Mouse (Mus musculus) heart, postnatal 25 days (tissue): ENCODE measurements around the gene Plcd4. TPM values are rescaled to one million over a fixed set of nuclear protein-coding genes. Genes with fewer than 3 reads are reported as not detected.

Experiments used
- DNase-seq: peaks from one replicate; pipeline ENCODE4 v3.0.0; 2022; ENCODE audit warnings: low spot score
- intact Hi-C: fragments of 180-260 bp; cut with DNase I; formaldehyde crosslinking; loops from one replicate; pipeline ENCODE4 v1.15.1; 2025
- microRNA-seq: library from miRNA; unstranded; fragments of <30 nt; microRNA quantifications from one replicate; pipeline ENCODE4 v1.2.0, GENCODE M21; 2022
- total RNA-seq, 2 experiments: library from RNA; stranded (reverse); gene quantifications; 2 replicates each; pipeline ENCODE4 v1.2.3; 2021

The Plcd4 gene
- total RNA-seq, 2 experiments from 2014 or later: not detected

DNA sequence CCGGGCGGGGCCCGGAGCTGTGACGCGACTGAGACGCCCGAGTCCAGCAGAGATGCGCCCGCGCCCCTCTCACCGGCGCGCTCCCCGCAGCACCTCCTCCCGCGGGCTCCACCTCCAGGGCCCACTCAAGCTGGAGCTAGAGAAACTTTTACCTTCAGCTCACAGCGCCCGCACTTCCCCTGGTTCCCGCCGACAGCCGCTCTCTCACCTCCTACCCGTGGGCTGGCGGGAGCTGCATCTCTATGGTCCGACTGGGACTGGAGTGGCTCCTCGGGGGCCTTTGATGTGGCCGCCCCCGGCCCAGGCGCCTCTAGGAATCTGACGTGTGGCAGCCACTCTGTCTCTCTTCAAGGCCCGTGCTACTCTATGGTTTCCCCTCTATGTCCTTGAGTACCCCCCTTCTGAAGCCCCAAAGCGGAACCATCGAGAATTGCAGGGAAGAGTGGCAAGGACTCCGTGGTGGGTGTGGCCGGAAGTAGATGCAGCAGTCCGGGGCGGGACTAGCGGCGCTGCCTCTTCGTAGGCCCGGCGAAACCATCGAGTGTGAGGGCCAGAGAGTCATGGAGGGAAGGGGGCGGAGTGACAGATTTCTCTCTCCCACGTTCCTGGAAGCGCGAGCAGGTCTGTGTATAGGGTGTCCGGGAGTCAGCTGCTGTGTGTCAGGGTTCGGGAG is 45.2 kb downstream of the Plcd4 start, which contains the start of the genes Zfp142 and Bcs1l:
Gene Zfp142, minus strand, starts transcription at position 474 of the 673 bp plus-strand sequence.
Gene Bcs1l, plus strand, starts transcription at position 517 of the 673 bp plus-strand sequence.
- DNase-seq: peak; percentile 98
- intact Hi-C loops: loop anchor here (2.0 to 5.0 kb wide), 3 partner anchors 81 to 729 kb away; partner anchors contain the start of genes Cnot9, Cyp27a1 and Dnpep

DNA sequence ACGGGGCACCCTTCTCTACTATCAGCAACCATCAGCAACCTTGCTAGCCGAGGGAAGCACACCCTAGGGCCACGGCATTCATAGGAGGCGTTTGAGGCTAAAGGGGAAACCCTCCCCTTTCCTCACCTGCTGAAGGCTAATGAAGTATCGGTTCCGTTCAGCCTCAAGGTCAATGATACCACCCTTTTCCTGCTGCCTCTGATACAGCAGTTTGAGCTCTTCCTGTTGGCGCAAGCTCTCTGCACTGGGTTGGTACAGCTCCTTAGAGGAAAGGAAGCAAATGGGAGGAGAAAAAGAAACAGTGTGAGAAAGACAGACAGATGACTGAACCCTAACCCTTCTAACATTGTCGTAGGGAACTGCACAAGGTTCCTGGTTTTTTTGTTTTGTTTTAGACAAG is 51.7 kb downstream of the Plcd4 start:
- intact Hi-C loops: no loop called here
- DNase-seq: no peak

DNA sequence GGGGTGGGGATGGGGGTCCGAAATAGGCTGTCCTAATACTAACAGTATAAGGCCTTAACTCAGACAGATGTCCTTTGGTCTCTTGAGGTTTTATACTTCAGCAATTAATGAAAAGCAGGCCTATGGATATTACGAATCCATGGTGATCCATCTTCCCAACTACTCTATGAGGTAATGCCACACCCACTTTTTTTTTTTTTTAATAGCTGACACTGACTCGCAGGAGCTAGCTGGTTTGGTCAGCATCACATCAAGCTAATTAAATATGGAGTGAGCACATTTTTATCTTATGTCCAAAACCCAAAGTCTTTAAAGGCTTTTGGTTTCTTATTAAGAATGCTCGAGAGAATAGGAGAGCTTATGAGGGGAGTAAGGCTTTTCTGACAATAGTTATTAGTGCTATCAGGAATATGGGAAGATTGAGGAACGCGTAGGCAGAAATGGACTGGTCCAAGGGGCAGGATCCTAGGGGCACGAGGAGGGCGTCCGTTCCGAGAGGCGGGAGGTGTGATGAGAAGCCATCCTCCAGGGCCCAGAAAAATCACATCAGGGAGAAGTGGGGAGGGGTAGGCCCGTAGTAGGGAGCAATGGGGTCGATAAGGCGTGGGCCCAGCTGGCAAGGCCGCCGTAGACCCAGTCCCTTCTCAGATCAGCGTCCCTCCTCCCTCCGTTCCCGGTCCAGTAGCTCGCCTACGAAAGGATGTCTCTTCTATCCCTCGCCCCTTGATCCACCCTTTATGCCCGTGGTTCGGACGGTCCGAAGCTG is 58.0 kb downstream of the Plcd4 start:
- DNase-seq: no peak
- intact Hi-C loops: loop anchor here (5.0 to 10.0 kb wide), 3 partner anchors 64 to 717 kb away; partner anchors contain the start of genes Dnpep and Ttll4

DNA sequence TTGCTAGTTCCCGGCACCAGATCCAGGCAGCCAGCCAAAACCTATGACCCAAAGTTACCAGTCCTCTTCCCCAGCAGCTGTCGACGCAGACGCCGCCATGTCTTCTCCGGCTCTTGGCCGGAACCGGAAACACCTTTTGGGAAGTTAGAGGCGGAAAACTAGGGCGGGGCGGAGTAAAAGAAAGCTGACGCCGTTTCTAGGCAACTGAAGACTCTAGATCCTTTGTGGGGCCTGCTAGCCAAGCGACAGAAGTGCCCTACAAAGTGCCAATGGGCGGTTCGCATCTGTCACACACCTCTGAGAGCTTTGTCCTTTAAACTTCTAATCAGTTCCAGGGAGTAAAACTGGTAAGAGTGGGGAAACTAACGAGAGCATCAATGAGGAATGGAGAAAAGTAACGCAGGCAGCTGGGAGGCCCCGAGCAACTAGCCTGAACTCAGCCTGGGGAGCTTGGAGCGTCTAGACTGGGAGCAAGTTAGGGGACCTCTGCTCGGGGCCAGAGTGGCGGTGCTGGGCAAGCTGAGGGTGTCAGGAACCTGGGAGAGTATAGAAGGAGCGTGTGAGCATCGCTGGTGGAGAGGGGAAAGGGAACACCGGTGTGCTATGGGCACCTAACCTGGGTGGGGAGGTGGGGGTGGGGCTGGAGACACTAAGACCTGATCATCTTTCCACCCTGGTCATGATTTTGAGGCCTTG is 58.7 kb downstream of the Plcd4 start, which contains the start of the genes Rnf25 and Stk36:
Gene Rnf25, minus strand, starts transcription at position 131 of the 696 bp plus-strand sequence.
Gene Stk36, plus strand, starts transcription at position 179 of the 696 bp plus-strand sequence.
- intact Hi-C loops: loop anchor here (5.0 to 10.0 kb wide), 3 partner anchors 63 to 716 kb away; partner anchors contain the start of genes Dnpep and Ttll4
- peak; percentile 77 for DNase-seq

Small RNA genes within 50 kb of the gene (microRNA-seq; reads per million reads assigned to microRNA genes)
- not detected for gene Gm25035

Other genes starting within 250 kb of the Plcd4 start
- 10 to 100 TPM; 38.4 to 41.5 TPM for gene Tmbim1, start 237.3 kb upstream of the Plcd4 start, total RNA-seq
- under 1 TPM; 0.18 to 0.28 TPM for gene Catip, start 180.8 kb upstream of the Plcd4 start, total RNA-seq
- gene Slc11a1, start 167.7 kb upstream of the Plcd4 start, total RNA-seq: 1 to 10 TPM; 2.5 to 3.2 TPM
- gene Ctdsp1, start 151.4 kb upstream of the Plcd4 start, total RNA-seq: 100 to 1,000 TPM; 123 to 139 TPM
- 1 to 10 TPM in 1 of 2 experiments, under 1 TPM in 1; 0.57 to 1.0 TPM for gene Vil1, start 133.5 kb upstream of the Plcd4 start, total RNA-seq
- 10 to 100 TPM; 12.5 to 14.7 TPM for gene Cnot9, start 36.8 kb upstream of the Plcd4 start, total RNA-seq
- 1 to 10 TPM; 7.5 to 9.0 TPM for gene Usp37, start 1.4 kb downstream of the Plcd4 start, total RNA-seq
- 10 to 100 TPM; 12.1 to 12.4 TPM for gene Zfp142, start 45.4 kb downstream of the Plcd4 start, total RNA-seq
- gene Bcs1l, start 45.4 kb downstream of the Plcd4 start, total RNA-seq: 10 to 100 TPM; 34.5 to 36.6 TPM
- 10 to 100 TPM; 16.7 to 20.4 TPM for gene Rnf25, start 58.5 kb downstream of the Plcd4 start, total RNA-seq
- 1 to 10 TPM in 1 of 2 experiments, under 1 TPM in 1; 0.73 to 1.1 TPM for gene Stk36, start 58.6 kb downstream of the Plcd4 start, total RNA-seq
- gene Ttll4, start 118.9 kb downstream of the Plcd4 start, total RNA-seq: 10 to 100 TPM; 11.6 to 12.1 TPM
- gene Cyp27a1, start 170.7 kb downstream of the Plcd4 start, total RNA-seq: 10 to 100 TPM; 11.1 to 11.9 TPM
- gene Prkag3, start 206.3 kb downstream of the Plcd4 start, total RNA-seq: 1 to 10 TPM in 1 of 2 experiments, under 1 TPM in 1; 0.96 to 2.7 TPM
- under 1 TPM in 1 of 2 experiments, not detected in 1; 0.20 TPM for gene Wnt6, start 229.0 kb downstream of the Plcd4 start, total RNA-seq
- not detected for gene Wnt10a, start 248.6 kb downstream of the Plcd4 start, total RNA-seq